Mouse (Mus musculus) ES-Bruce4 (cell line): ENCODE data around the gene F12. TPM values are rescaled to one million over a fixed set of nuclear protein-coding genes. Genes with fewer than 3 reads are reported as not detected.

Experiments used
- H3K27ac ChIP-seq: 2 replicates; pipeline ENCODE4 v1.5.1; 2012; ENCODE audit warnings: low read length, inconsistent platforms; ENCODE audit not compliant: insufficient read depth
- H3K27me3 ChIP-seq: 2 replicates; pipeline ENCODE4 v1.6.1; 2012; ENCODE audit warnings: mild to moderate bottlenecking, low read length, inconsistent platforms; ENCODE audit not compliant: control insufficient read depth, poor library complexity, insufficient read depth, severe bottlenecking
- H3K36me3 ChIP-seq: 2 replicates; pipeline ENCODE4 v1.6.1; 2012; ENCODE audit warnings: inconsistent platforms, mild to moderate bottlenecking, low read length, moderate library complexity; ENCODE audit not compliant: control insufficient read depth, poor library complexity, insufficient read depth, severe bottlenecking
- H3K4me1 ChIP-seq: one replicate; pipeline ENCODE4 v1.8.1; 2011; ENCODE audit warnings: low read length; ENCODE audit not compliant: control insufficient read depth, insufficient read depth
- H3K4me3 ChIP-seq: 2 replicates; pipeline ENCODE4 v1.5.1; 2011; ENCODE audit warnings: low read depth, mild to moderate bottlenecking, low read length
- H3K9ac ChIP-seq: 2 replicates; pipeline ENCODE4 v1.6.1; 2012; ENCODE audit warnings: low read depth, mild to moderate bottlenecking, inconsistent platforms; ENCODE audit not compliant: poor library complexity, severe bottlenecking
- H3K9me3 ChIP-seq: replicated peaks from 2 replicates; pipeline ENCODE4 v1.6.1; 2012; ENCODE audit warnings: mild to moderate bottlenecking, low read length, inconsistent platforms; ENCODE audit not compliant: control insufficient read depth, poor library complexity, insufficient read depth, severe bottlenecking
- CTCF ChIP-seq: IDR thresholded peaks from one replicate; pipeline ENCODE4 v1.8.1; 2011; ENCODE audit warnings: low read depth, low read length
- EP300 ChIP-seq: IDR thresholded peaks from 2 replicates; pipeline ENCODE4 v1.6.1; 2011; ENCODE audit warnings: low read depth, low read length; ENCODE audit not compliant: insufficient read depth
- POLR2A ChIP-seq: IDR thresholded peaks from one replicate; pipeline ENCODE4 v1.8.1; 2011; ENCODE audit warnings: low read length; ENCODE audit not compliant: insufficient read depth
- polyA plus RNA-seq: library from polyadenylated mRNA; stranded (reverse); fragments of >200 nt; gene quantifications from 2 replicates; pipeline ENCODE4 v1.2.4, GENCODE M21; 2011; ENCODE audit warnings: low read depth; ENCODE audit not compliant: missing spikeins, insufficient read depth, insufficient read length

Gene F12
- polyA plus RNA-seq, 1 experiment = not detected

- Histone ChIP-seq H3K27ac (no peak overlapping the region), H3K36me3 (no peaks in the 10 kb centered on the region), H3K4me1 (no peaks in the 10 kb centered on the region), H3K27me3 (no peaks in the 10 kb centered on the region), H3K9ac (peak overlapping the region; percentile 79), H3K4me3 (peak overlapping the region; percentile 93), H3K9me3 (no peaks in the 10 kb centered on the region)
- TF ChIP-seq CTCF = no peak
- TF ChIP-seq EP300 = no peak
- TF ChIP-seq POLR2A = no peak
Measured at GRCm38 (mm10) chr13:55472132-55473022, 45.8 kb upstream of the F12 start.

GRCm38 (mm10) chr13:55471819-55472131 is 45.2 kb upstream of the F12 start:
- Histone ChIP-seq H3K9me3 (no peaks in the 10 kb centered on the region), H3K4me3 (peak overlapping the region; percentile 93), H3K27ac (no peak overlapping the region), H3K9ac (peak overlapping the region; percentile 79), H3K4me1 (no peaks in the 10 kb centered on the region), H3K27me3 (no peaks in the 10 kb centered on the region), H3K36me3 (no peaks in the 10 kb centered on the region)
- no peak for TF ChIP-seq POLR2A
- no peak for TF ChIP-seq EP300
- TF ChIP-seq CTCF = no peak

GRCm38 (mm10) chr13:55471156-55471818 is 44.7 kb upstream of the F12 start:
- H3K4me1 ChIP-seq = no peaks in the 10 kb centered on the region
- no peak overlapping the region for H3K27ac ChIP-seq
- H3K9ac ChIP-seq = peak overlapping the region; percentile 79
- H3K9me3 ChIP-seq = no peaks in the 10 kb centered on the region
- TF ChIP-seq CTCF (peak; percentile 70), POLR2A (no peak)
- peak overlapping the region; percentile 93 for H3K4me3 ChIP-seq
- H3K27me3 ChIP-seq = no peaks in the 10 kb centered on the region
- H3K36me3 ChIP-seq = no peaks in the 10 kb centered on the region

GRCm38 (mm10) chr13:55470372-55470771 is 43.8 kb upstream of the F12 start:
- no peaks in the 10 kb centered on the region for H3K36me3 ChIP-seq
- no peak overlapping the region for H3K9ac ChIP-seq
- H3K27me3 ChIP-seq = no peaks in the 10 kb centered on the region
- H3K4me1 ChIP-seq = no peaks in the 10 kb centered on the region
- H3K27ac ChIP-seq = no peak overlapping the region
- H3K9me3 ChIP-seq = no peaks in the 10 kb centered on the region
- TF ChIP-seq CTCF = no peak
- no peak for TF ChIP-seq EP300
- no peak overlapping the region for H3K4me3 ChIP-seq

GRCm38 (mm10) chr13:55468851-55469560 is 42.4 kb upstream of the F12 start:
- TF ChIP-seq EP300 = no peak
- peak; percentile 37 for TF ChIP-seq CTCF
- H3K27me3 ChIP-seq = no peaks in the 10 kb centered on the region
- H3K27ac ChIP-seq = no peak overlapping the region
- no peak overlapping the region for H3K4me3 ChIP-seq
- H3K9ac ChIP-seq = no peak overlapping the region
- H3K9me3 ChIP-seq = no peaks in the 10 kb centered on the region
- H3K4me1 ChIP-seq = no peaks in the 10 kb centered on the region
- no peaks in the 10 kb centered on the region for H3K36me3 ChIP-seq

- no peak overlapping the region for H3K9ac ChIP-seq
- H3K4me3 ChIP-seq = no peak overlapping the region
Measured at GRCm38 (mm10) chr13:55465830-55466440, 39.3 kb upstream of the F12 start.

More at GRCm38 (mm10) chr13:55465830-55466440, 39.3 kb upstream of the F12 start:
- Histone ChIP-seq H3K9me3 (no peaks in the 10 kb centered on the region), H3K4me1 (no peaks in the 10 kb centered on the region), H3K36me3 (no peaks in the 10 kb centered on the region), H3K27me3 (no peaks in the 10 kb centered on the region), H3K27ac (no peak overlapping the region)
- TF ChIP-seq CTCF (no peak), POLR2A (no peak), EP300 (no peak)
